Mouse (Mus musculus) forebrain, embryonic 14.5 days (tissue): ENCODE data around the gene Socs7. TPM values are rescaled to one million over a fixed set of nuclear protein-coding genes. Genes with fewer than 3 reads are reported as not detected.
"Not testable (repeated sequence)": the region's sequence is repeated elsewhere in the genome, so short reads cannot be mapped to it uniquely, and the experiment has no call there.

Experiments
- ATAC-seq: fragments of 200-750 bp; cut with Nextera tagmentation; 2 replicates; pipeline ENCODE4 v1.8.0; 2017; ENCODE audit warnings: mild to moderate bottlenecking, moderate library complexity
- DNase-seq: peaks from one replicate; pipeline ENCODE4 v3.0.0-alpha.2; 2015; ENCODE audit warnings: low spot score
- H3K27ac ChIP-seq: fragments of 300-500 bp; sonication (generic); 2 replicates; pipeline ENCODE4 v1.5.1; 2014; ENCODE audit warnings: low read depth, mild to moderate bottlenecking, control low read depth, low read length, moderate library complexity
- H3K27me3 ChIP-seq: fragments of 300-500 bp; sonication (generic); replicated peaks from 2 replicates; pipeline ENCODE4 v1.6.1; 2014; ENCODE audit warnings: low read length, control low read depth, mixed read lengths; ENCODE audit not compliant: control insufficient read depth, insufficient read depth
- H3K36me3 ChIP-seq: fragments of 300-500 bp; sonication (generic); 2 replicates; pipeline ENCODE4 v1.6.1; 2014; ENCODE audit warnings: low read length, control low read depth; ENCODE audit not compliant: control insufficient read depth, insufficient read depth
- H3K4me1 ChIP-seq: fragments of 300-500 bp; sonication (generic); 2 replicates; pipeline ENCODE4 v1.6.1; 2014; ENCODE audit warnings: antibody characterized with exemption, low read length, control low read depth; ENCODE audit not compliant: control insufficient read depth, insufficient read depth
- H3K4me2 ChIP-seq: fragments of 300-500 bp; sonication (generic); 2 replicates; pipeline ENCODE4 v1.6.1; 2014; ENCODE audit warnings: mild to moderate bottlenecking, control low read depth, low read length
- H3K4me3 ChIP-seq: fragments of 300-500 bp; sonication (generic); 2 replicates; pipeline ENCODE4 v1.5.1; 2014; ENCODE audit warnings: low read depth, low read length, control low read depth
- H3K9ac ChIP-seq: fragments of 300-500 bp; sonication (generic); 2 replicates; pipeline ENCODE4 v1.6.1; 2014; ENCODE audit warnings: mild to moderate bottlenecking, low read length, control low read depth, moderate library complexity
- H3K9me3 ChIP-seq: fragments of 300-500 bp; sonication (generic); replicated peaks from 2 replicates; pipeline ENCODE4 v1.6.1; 2016; ENCODE audit warnings: low read length, control low read depth, mixed read lengths; ENCODE audit not compliant: control insufficient read depth
- WGBS: fragments of 180-500 bp; shearing (Covaris S2); extraction: QIAGEN DNeasy Blood & Tissue Kit; methylation state at CpG from one replicate; pipeline ENCODE4 v1.1.7; 2014; 5-methylcytosine and 5-hydroxymethylcytosine counted together
- polyA plus RNA-seq: library from polyadenylated mRNA; unstranded; fragments of >200 nt; fragmentation: Nextera tagmentation; extraction: Ambion mirVana; gene quantifications from 2 replicates; pipeline ENCODE4 v1.2.1, GENCODE M21; 2014

Socs7 gene
- polyA plus RNA-seq, 1 experiment from 2014 or later: 5.7 TPM

DNA sequence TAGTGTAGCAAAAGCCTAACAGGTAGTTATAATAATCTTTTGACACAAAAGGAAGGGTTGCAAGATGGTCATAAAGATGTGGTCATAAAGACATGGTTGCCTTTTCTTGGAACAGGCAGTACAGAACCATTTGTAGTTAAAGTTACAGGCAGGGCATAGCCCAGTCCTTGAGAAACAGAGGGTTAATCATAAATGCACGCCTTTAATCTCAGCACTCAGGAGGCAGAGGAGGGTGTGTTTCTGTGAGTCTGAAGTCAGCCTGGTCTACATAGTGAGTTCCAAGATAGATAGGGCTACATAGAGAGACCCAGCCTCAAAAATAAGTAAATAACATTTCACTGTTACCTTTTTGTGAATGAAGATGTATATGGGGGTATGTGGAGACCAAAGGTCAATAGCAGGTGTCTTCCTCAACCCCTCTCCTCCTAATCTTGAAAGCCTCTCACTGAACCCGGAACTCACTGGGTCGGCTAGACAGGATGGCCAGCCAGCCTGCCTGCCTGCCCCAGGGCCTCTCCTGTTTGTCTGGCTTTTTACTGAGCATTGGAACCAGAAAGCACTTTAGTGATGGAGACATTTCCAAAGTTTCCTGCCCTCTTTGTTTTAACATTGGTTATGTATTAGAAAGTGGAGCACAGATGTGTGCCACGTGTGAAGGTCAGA is 9.3 kb upstream of the Socs7 start:
- Histone ChIP-seq H3K27me3 (no peaks in the 10 kb centered on the region), H3K4me3 (no peak overlapping the region), H3K36me3 (no peaks in the 10 kb centered on the region), H3K27ac (no peak overlapping the region), H3K4me2 (no peak overlapping the region), H3K9ac (no peak overlapping the region), H3K4me1 (peaks cover 17% of the 10 kb centered on the region), H3K9me3 (no peaks in the 10 kb centered on the region)
- ATAC-seq (no peak), DNase-seq (no peak)
- 77% methylated on average over 4 of the region's 4 CpGs for WGBS

DNA sequence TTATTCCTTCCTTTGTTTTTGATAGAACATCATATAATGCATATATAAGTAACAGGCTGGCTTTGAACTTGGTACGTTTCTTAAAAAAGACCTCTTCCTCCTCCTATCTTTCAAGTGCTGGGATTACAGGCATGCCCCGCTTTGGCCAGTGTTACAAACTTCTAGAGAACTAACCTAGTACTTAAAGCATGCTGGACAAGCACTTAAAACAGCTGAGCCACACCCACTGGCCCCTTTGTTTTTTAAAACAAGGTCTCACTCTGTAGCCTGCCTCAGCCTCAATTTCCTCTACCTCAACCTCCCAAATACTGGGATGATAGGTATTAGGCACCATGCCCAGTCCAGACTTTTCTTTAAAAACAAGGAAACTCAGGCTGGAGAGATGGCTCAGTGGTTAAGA is 7.7 kb upstream of the Socs7 start:
- Histone ChIP-seq H3K4me2 (no peak overlapping the region), H3K36me3 (no peaks in the 10 kb centered on the region), H3K27ac (no peak overlapping the region), H3K27me3 (no peaks in the 10 kb centered on the region), H3K4me1 (peaks cover 14% of the 10 kb centered on the region), H3K9ac (no peak overlapping the region), H3K4me3 (no peak overlapping the region), H3K9me3 (no peaks in the 10 kb centered on the region)
- DNase-seq (no peak), ATAC-seq (no peak)
- 78% methylated on average over 2 of the region's 2 CpGs for WGBS

GRCm38 (mm10) chr11:97355247-97355646 is 7.1 kb upstream of the Socs7 start:
- peaks cover 9% of the 10 kb centered on the region for H3K4me1 ChIP-seq
- H3K4me3 ChIP-seq: no peak overlapping the region
- no peak overlapping the region for H3K27ac ChIP-seq
- no peak overlapping the region for H3K4me2 ChIP-seq
- DNase-seq: no peak
- H3K36me3 ChIP-seq: no peaks in the 10 kb centered on the region
- H3K9ac ChIP-seq: no peak overlapping the region
- no peaks in the 10 kb centered on the region for H3K9me3 ChIP-seq
- no peaks in the 10 kb centered on the region for H3K27me3 ChIP-seq
- WGBS: 91% methylated on average over 7 of the region's 7 CpGs
- ATAC-seq: no peak

GRCm38 (mm10) chr11:97357663-97358062 is 4.7 kb upstream of the Socs7 start:
- H3K27ac ChIP-seq, ATAC-seq, H3K4me1 ChIP-seq, H3K9me3 ChIP-seq, H3K4me2 ChIP-seq, H3K4me3 ChIP-seq, H3K27me3 ChIP-seq, H3K36me3 ChIP-seq, H3K9ac ChIP-seq: not testable (repeated sequence)
- WGBS: 13% methylated on average over 4 of the region's 6 CpGs
- peak; percentile 80 for DNase-seq

DNA sequence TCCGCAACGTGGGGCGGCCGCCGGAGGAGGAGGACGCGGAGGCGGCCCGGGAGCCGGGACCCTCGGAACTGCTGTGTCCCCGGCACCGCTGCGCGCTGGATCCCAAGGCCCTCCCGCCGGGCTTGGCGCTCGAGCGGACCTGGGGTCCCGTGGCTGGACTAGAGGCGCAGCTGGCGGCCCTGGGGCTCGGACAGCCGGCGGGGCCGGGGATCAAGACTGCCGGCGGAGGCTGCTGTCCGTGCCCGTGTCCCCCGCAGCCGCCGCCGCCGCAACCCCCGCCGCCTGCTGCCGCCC is 245 bp downstream of the Socs7 start:
- 0% methylated on average over 36 of the region's 39 CpGs for WGBS
- H3K36me3 ChIP-seq: no peaks in the 10 kb centered on the region
- H3K27me3 ChIP-seq: no peaks in the 10 kb centered on the region
- H3K27ac ChIP-seq: peak overlapping the region; percentile 87
- H3K4me3 ChIP-seq: peak overlapping the region; percentile 70
- H3K4me2 ChIP-seq: peak overlapping the region; percentile 89
- H3K4me1 ChIP-seq: peaks cover 23% of the 10 kb centered on the region
- peak overlapping the region; percentile 88 for H3K9ac ChIP-seq
- ATAC-seq (no peak; the same call in 1 of the 2 replicates), DNase-seq (peak; percentile 48)
- no peaks in the 10 kb centered on the region for H3K9me3 ChIP-seq

GRCm38 (mm10) chr11:97362943-97363643 is 742 bp downstream of the Socs7 start:
- Histone ChIP-seq H3K36me3 (0 out of 2 replicates have a peak, but pooled peaks cover 3% of the 10 kb centered on the region), H3K9ac (peak overlapping the region; percentile 88), H3K4me2 (peak overlapping the region; percentile 89), H3K4me3 (peak overlapping the region; percentile 70), H3K27me3 (no peaks in the 10 kb centered on the region), H3K27ac (peak overlapping the region; percentile 87), H3K9me3 (no peaks in the 10 kb centered on the region), H3K4me1 (peaks cover 26% of the 10 kb centered on the region)
- peak; percentile 14 for DNase-seq
- under 1% methylated on average over 46 of the region's 49 CpGs for WGBS
- no peak for ATAC-seq

DNA sequence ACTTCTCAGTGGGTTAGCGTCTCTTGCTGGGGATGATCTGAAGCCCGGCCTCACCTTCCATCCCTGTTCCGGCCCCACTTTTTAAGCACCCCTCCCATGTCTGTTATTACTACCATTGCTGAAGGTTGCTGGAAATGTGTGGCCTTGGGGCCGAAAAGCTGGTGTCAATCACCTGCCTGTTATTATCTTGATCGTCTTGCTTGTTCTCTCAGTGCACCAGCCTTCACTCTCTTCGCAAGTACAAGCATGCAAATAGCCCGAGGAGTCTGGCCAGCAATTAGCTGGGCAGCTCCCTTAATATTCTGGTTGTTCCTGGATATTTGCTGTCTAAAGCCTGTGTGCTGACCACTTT is 1.3 kb downstream of the Socs7 start:
- Histone ChIP-seq H3K4me2 (peak overlapping the region; percentile 89), H3K9me3 (no peaks in the 10 kb centered on the region), H3K4me3 (peak overlapping the region; percentile 70), H3K27me3 (no peaks in the 10 kb centered on the region), H3K36me3 (0 out of 2 replicates have a peak, but pooled peaks cover 3% of the 10 kb centered on the region), H3K4me1 (peaks cover 26% of the 10 kb centered on the region), H3K9ac (peak overlapping the region; percentile 88), H3K27ac (no peak overlapping the region)
- ATAC-seq (no peak), DNase-seq (no peak)
- 3% methylated on average over 7 of the region's 7 CpGs for WGBS

- Histone ChIP-seq H3K36me3 (0 out of 2 replicates have a peak, but pooled peaks cover 3% of the 10 kb centered on the region), H3K27ac (no peak overlapping the region), H3K9ac (peak overlapping the region; percentile 88), H3K4me3 (peak overlapping the region; percentile 70; the same call in 1 of the 2 replicates), H3K27me3 (no peaks in the 10 kb centered on the region), H3K9me3 (no peaks in the 10 kb centered on the region), H3K4me2 (peak overlapping the region; percentile 89), H3K4me1 (peaks cover 31% of the 10 kb centered on the region)
- WGBS: 71% methylated on average over 1 of the region's 1 CpGs
- ATAC-seq (no peak), DNase-seq (no peak)
Observed at GRCm38 (mm10) chr11:97365556-97365955, 3.2 kb downstream of the Socs7 start.

- Histone ChIP-seq H3K4me3 (no peak overlapping the region), H3K4me2 (no peak overlapping the region), H3K9ac (no peak overlapping the region), H3K27ac (no peak overlapping the region), H3K9me3 (no peaks in the 10 kb centered on the region), H3K36me3 (0 out of 2 replicates have a peak, but pooled peaks cover 3% of the 10 kb centered on the region), H3K27me3 (no peaks in the 10 kb centered on the region), H3K4me1 (peaks cover 35% of the 10 kb centered on the region)
- ATAC-seq: no peak
- DNase-seq: no peak
- 75% methylated on average over 5 of the region's 5 CpGs for WGBS
Observed at GRCm38 (mm10) chr11:97368501-97368900, 6.2 kb downstream of the Socs7 start.
